Mouse (Mus musculus): Measurements from ENCODE around the gene Arap2. TPM values are rescaled to one million over a fixed set of nuclear protein-coding genes. Genes with fewer than 3 reads are reported as not detected.
A peak's percentile ranks its signal among the peaks of the same experiment; 100 is the strongest.

Arap2 gene
- polyA plus RNA-seq, 1 experiment from 2014 or later, result 2.3 TPM

- ATAC-seq (replicated peaks; ENCODE audit: insufficient number of reproducible peaks, low FRiP score, low TSS enrichment, low read depth) (no peak), DNase-seq (ENCODE audit: low spot score) (no peak)
- Histone ChIP-seq H3K27me3 (ENCODE audit: control insufficient read depth, insufficient read depth, low read length) (no peaks in the 10 kb centered on the region), H3K4me1 (ENCODE audit: control insufficient read depth, insufficient read depth, low read length) (no peaks in the 10 kb centered on the region), H3K9me3 (replicated peaks; ENCODE audit: control insufficient read depth, low read length) (no peaks in the 10 kb centered on the region), H3K9ac (replicated peaks; ENCODE audit: low read length) (no peak overlapping the region), H3K27ac (replicated peaks; ENCODE audit: low read depth, low read length) (no peak overlapping the region), H3K4me2 (ENCODE audit: low read depth, low read length) (no peak overlapping the region), H3K4me3 (ENCODE audit: low read depth, low read length) (no peak overlapping the region), H3K36me3 (replicated peaks; ENCODE audit: control insufficient read depth, insufficient read depth, low read depth, low read length) (no peaks in the 10 kb centered on the region)
- 83% methylated on average over 8 of the region's 8 CpGs for WGBS
Measured at GRCm38 (mm10) chr5:62777804-62778203, 11.8 kb upstream of the Arap2 start.

- H3K4me3 ChIP-seq (ENCODE audit: low read depth, low read length), result no peak overlapping the region
- DNase-seq (ENCODE audit: low spot score) (no peak), ATAC-seq (replicated peaks; ENCODE audit: insufficient number of reproducible peaks, low FRiP score, low TSS enrichment, low read depth) (no peak)
- H3K4me2 ChIP-seq (ENCODE audit: low read depth, low read length), result no peak overlapping the region
- H3K9me3 ChIP-seq (replicated peaks; ENCODE audit: control insufficient read depth, low read length), result no peaks in the 10 kb centered on the region
- H3K4me1 ChIP-seq (ENCODE audit: control insufficient read depth, insufficient read depth, low read length), result no peaks in the 10 kb centered on the region
- H3K27me3 ChIP-seq (ENCODE audit: control insufficient read depth, insufficient read depth, low read length), result no peaks in the 10 kb centered on the region
- H3K27ac ChIP-seq (replicated peaks; ENCODE audit: low read depth, low read length), result no peak overlapping the region
- H3K9ac ChIP-seq (replicated peaks; ENCODE audit: low read length), result no peak overlapping the region
- no peaks in the 10 kb centered on the region for H3K36me3 ChIP-seq (replicated peaks; ENCODE audit: control insufficient read depth, insufficient read depth, low read depth, low read length)
- 84% methylated on average over 11 of the region's 11 CpGs for WGBS
Measured at GRCm38 (mm10) chr5:62771775-62772599, 6.0 kb upstream of the Arap2 start.

- WGBS, result 13% methylated on average over 5 of the region's 5 CpGs
- H3K9me3 ChIP-seq (replicated peaks; ENCODE audit: control insufficient read depth, low read length), result no peaks in the 10 kb centered on the region
- no peaks in the 10 kb centered on the region; the same call in 1 of the 2 replicates for H3K27me3 ChIP-seq (ENCODE audit: control insufficient read depth, insufficient read depth, low read length)
- H3K4me3 ChIP-seq (ENCODE audit: low read depth, low read length), result peak overlapping the region; percentile 59
- ATAC-seq (replicated peaks; ENCODE audit: insufficient number of reproducible peaks, low FRiP score, low TSS enrichment, low read depth) (0 out of 2 replicates have a peak, but pooled peaks have one; percentile 19), DNase-seq (ENCODE audit: low spot score) (no peak)
- H3K9ac ChIP-seq (replicated peaks; ENCODE audit: low read length), result no peak overlapping the region; the same call in 1 of the 2 replicates
- no peaks in the 10 kb centered on the region for H3K36me3 ChIP-seq (replicated peaks; ENCODE audit: control insufficient read depth, insufficient read depth, low read depth, low read length)
- no peak overlapping the region for H3K27ac ChIP-seq (replicated peaks; ENCODE audit: low read depth, low read length)
- H3K4me2 ChIP-seq (ENCODE audit: low read depth, low read length), result peak overlapping the region; percentile 84
- no peaks in the 10 kb centered on the region for H3K4me1 ChIP-seq (ENCODE audit: control insufficient read depth, insufficient read depth, low read length)
Measured at GRCm38 (mm10) chr5:62765459-62765783, 538 bp downstream of the Arap2 start.

- Histone ChIP-seq H3K4me1 (ENCODE audit: control insufficient read depth, insufficient read depth, low read length) (no peaks in the 10 kb centered on the region), H3K27me3 (ENCODE audit: control insufficient read depth, insufficient read depth, low read length) (no peaks in the 10 kb centered on the region; the same call in 1 of the 2 replicates), H3K4me3 (ENCODE audit: low read depth, low read length) (no peak overlapping the region), H3K27ac (replicated peaks; ENCODE audit: low read depth, low read length) (no peak overlapping the region), H3K9me3 (replicated peaks; ENCODE audit: control insufficient read depth, low read length) (no peaks in the 10 kb centered on the region), H3K9ac (replicated peaks; ENCODE audit: low read length) (no peak overlapping the region), H3K36me3 (replicated peaks; ENCODE audit: control insufficient read depth, insufficient read depth, low read depth, low read length) (no peaks in the 10 kb centered on the region), H3K4me2 (ENCODE audit: low read depth, low read length) (no peak overlapping the region)
- 77% methylated on average over 5 of the region's 5 CpGs for WGBS
- ATAC-seq (replicated peaks; ENCODE audit: insufficient number of reproducible peaks, low FRiP score, low TSS enrichment, low read depth) (no peak), DNase-seq (ENCODE audit: low spot score) (no peak)
Measured at GRCm38 (mm10) chr5:62764161-62764560, 1.8 kb downstream of the Arap2 start.

GRCm38 (mm10) chr5:62763046-62763445 lies 2.9 kb downstream of the Arap2 start:
- ATAC-seq (replicated peaks; ENCODE audit: insufficient number of reproducible peaks, low FRiP score, low TSS enrichment, low read depth) (no peak), DNase-seq (ENCODE audit: low spot score) (no peak)
- H3K4me1 ChIP-seq (ENCODE audit: control insufficient read depth, insufficient read depth, low read length), result no peaks in the 10 kb centered on the region
- WGBS, result 80% methylated on average over 1 of the region's 1 CpGs
- no peaks in the 10 kb centered on the region for H3K9me3 ChIP-seq (replicated peaks; ENCODE audit: control insufficient read depth, low read length)
- H3K36me3 ChIP-seq (replicated peaks; ENCODE audit: control insufficient read depth, insufficient read depth, low read depth, low read length), result no peaks in the 10 kb centered on the region
- no peak overlapping the region for H3K27ac ChIP-seq (replicated peaks; ENCODE audit: low read depth, low read length)
- no peaks in the 10 kb centered on the region; the same call in 1 of the 2 replicates for H3K27me3 ChIP-seq (ENCODE audit: control insufficient read depth, insufficient read depth, low read length)
- H3K4me2 ChIP-seq (ENCODE audit: low read depth, low read length), result no peak overlapping the region
- H3K4me3 ChIP-seq (ENCODE audit: low read depth, low read length), result no peak overlapping the region
- no peak overlapping the region for H3K9ac ChIP-seq (replicated peaks; ENCODE audit: low read length)

- Histone ChIP-seq H3K27ac (replicated peaks; ENCODE audit: low read depth, low read length) (no peak overlapping the region), H3K36me3 (replicated peaks; ENCODE audit: control insufficient read depth, insufficient read depth, low read depth, low read length) (no peaks in the 10 kb centered on the region), H3K27me3 (ENCODE audit: control insufficient read depth, insufficient read depth, low read length) (no peaks in the 10 kb centered on the region; the same call in 1 of the 2 replicates), H3K4me1 (ENCODE audit: control insufficient read depth, insufficient read depth, low read length) (no peaks in the 10 kb centered on the region), H3K4me3 (ENCODE audit: low read depth, low read length) (no peak overlapping the region), H3K9ac (replicated peaks; ENCODE audit: low read length) (no peak overlapping the region), H3K9me3 (replicated peaks; ENCODE audit: control insufficient read depth, low read length) (no peaks in the 10 kb centered on the region), H3K4me2 (ENCODE audit: low read depth, low read length) (no peak overlapping the region)
- WGBS, result 63% methylated on average over 4 of the region's 4 CpGs
- no peak for ATAC-seq (replicated peaks; ENCODE audit: insufficient number of reproducible peaks, low FRiP score, low TSS enrichment, low read depth)
- no peak for DNase-seq (ENCODE audit: low spot score)
Measured at GRCm38 (mm10) chr5:62762298-62762960, 3.5 kb downstream of the Arap2 start.

GRCm38 (mm10) chr5:62760791-62761504 lies 5.0 kb downstream of the Arap2 start:
- no peaks in the 10 kb centered on the region for H3K4me1 ChIP-seq (ENCODE audit: control insufficient read depth, insufficient read depth, low read length)
- H3K9me3 ChIP-seq (replicated peaks; ENCODE audit: control insufficient read depth, low read length), result no peaks in the 10 kb centered on the region
- DNase-seq (ENCODE audit: low spot score) (no peak), ATAC-seq (replicated peaks; ENCODE audit: insufficient number of reproducible peaks, low FRiP score, low TSS enrichment, low read depth) (no peak)
- H3K4me3 ChIP-seq (ENCODE audit: low read depth, low read length), result no peak overlapping the region
- H3K27ac ChIP-seq (replicated peaks; ENCODE audit: low read depth, low read length), result no peak overlapping the region
- 48% methylated on average over 5 of the region's 5 CpGs for WGBS
- no peaks in the 10 kb centered on the region for H3K36me3 ChIP-seq (replicated peaks; ENCODE audit: control insufficient read depth, insufficient read depth, low read depth, low read length)
- H3K4me2 ChIP-seq (ENCODE audit: low read depth, low read length), result no peak overlapping the region
- H3K9ac ChIP-seq (replicated peaks; ENCODE audit: low read length), result no peak overlapping the region
- no peaks in the 10 kb centered on the region for H3K27me3 ChIP-seq (ENCODE audit: control insufficient read depth, insufficient read depth, low read length)
